Mouse (Mus musculus): Measurements from ENCODE around the gene Rps16. TPM values are rescaled to one million over a fixed set of nuclear protein-coding genes. Genes with fewer than 3 reads are reported as not detected.

The Rps16 gene
- polyA plus RNA-seq, 1 experiment: 997 TPM

GRCm38 (mm10) chr7:28321974-28322720 lies 28.3 kb upstream of the Rps16 start:
- Histone ChIP-seq H3K4me3 (ENCODE audit: insufficient read depth, low read length) (no peak overlapping the region), H3K27ac (ENCODE audit: insufficient read depth, low read length) (no peak overlapping the region), H3K4me1 (ENCODE audit: control insufficient read depth, insufficient read depth, low read length) (no peaks in the 10 kb centered on the region)
- TF ChIP-seq POLR2A (IDR thresholded peaks at IDR 0.05; ENCODE audit: low read depth, low read length) (no peak), CTCF (IDR thresholded peaks at IDR 0.05; ENCODE audit: borderline replicate concordance, insufficient read depth, low read length) (no peak)

- Histone ChIP-seq H3K27ac (ENCODE audit: insufficient read depth, low read length) (no peak overlapping the region), H3K4me3 (ENCODE audit: insufficient read depth, low read length) (no peak overlapping the region), H3K4me1 (ENCODE audit: control insufficient read depth, insufficient read depth, low read length) (no peaks in the 10 kb centered on the region)
- TF ChIP-seq CTCF (IDR thresholded peaks at IDR 0.05; ENCODE audit: borderline replicate concordance, insufficient read depth, low read length): no peak
- no peak for TF ChIP-seq POLR2A (IDR thresholded peaks at IDR 0.05; ENCODE audit: low read depth, low read length)
Measured at GRCm38 (mm10) chr7:28325293-28325692, 25.2 kb upstream of the Rps16 start.

- Histone ChIP-seq H3K27ac (ENCODE audit: insufficient read depth, low read length) (no peak overlapping the region), H3K4me1 (ENCODE audit: control insufficient read depth, insufficient read depth, low read length) (no peaks in the 10 kb centered on the region), H3K4me3 (ENCODE audit: insufficient read depth, low read length) (no peak overlapping the region)
- TF ChIP-seq POLR2A (IDR thresholded peaks at IDR 0.05; ENCODE audit: low read depth, low read length) (no peak), CTCF (IDR thresholded peaks at IDR 0.05; ENCODE audit: borderline replicate concordance, insufficient read depth, low read length) (no peak)
Measured at GRCm38 (mm10) chr7:28326457-28326856, 24.0 kb upstream of the Rps16 start.

- Histone ChIP-seq H3K4me3 (ENCODE audit: insufficient read depth, low read length) (no peak overlapping the region), H3K4me1 (ENCODE audit: control insufficient read depth, insufficient read depth, low read length) (no peaks in the 10 kb centered on the region; the same call in 1 of the 2 replicates), H3K27ac (ENCODE audit: insufficient read depth, low read length) (no peak overlapping the region)
- TF ChIP-seq POLR2A (IDR thresholded peaks at IDR 0.05; ENCODE audit: low read depth, low read length) (no peak), CTCF (IDR thresholded peaks at IDR 0.05; ENCODE audit: borderline replicate concordance, insufficient read depth, low read length) (no peak)
Measured at GRCm38 (mm10) chr7:28328260-28328659, 22.2 kb upstream of the Rps16 start.

GRCm38 (mm10) chr7:28334534-28334933 lies 15.9 kb upstream of the Rps16 start:
- Histone ChIP-seq H3K4me3 (ENCODE audit: insufficient read depth, low read length) (no peak overlapping the region), H3K27ac (ENCODE audit: insufficient read depth, low read length) (peak overlapping the region; percentile 72), H3K4me1 (ENCODE audit: control insufficient read depth, insufficient read depth, low read length) (peaks cover 7% of the 10 kb centered on the region)
- TF ChIP-seq POLR2A (IDR thresholded peaks at IDR 0.05; ENCODE audit: low read depth, low read length): no peak
- TF ChIP-seq CTCF (IDR thresholded peaks at IDR 0.05; ENCODE audit: borderline replicate concordance, insufficient read depth, low read length): no peak

GRCm38 (mm10) chr7:28335471-28335870 lies 15.0 kb upstream of the Rps16 start:
- TF ChIP-seq POLR2A (IDR thresholded peaks at IDR 0.05; ENCODE audit: low read depth, low read length) (no peak), CTCF (IDR thresholded peaks at IDR 0.05; ENCODE audit: borderline replicate concordance, insufficient read depth, low read length) (no peak)
- Histone ChIP-seq H3K4me1 (ENCODE audit: control insufficient read depth, insufficient read depth, low read length) (peaks cover 7% of the 10 kb centered on the region), H3K4me3 (ENCODE audit: insufficient read depth, low read length) (no peak overlapping the region), H3K27ac (ENCODE audit: insufficient read depth, low read length) (no peak overlapping the region; the same call in 1 of the 2 replicates)

GRCm38 (mm10) chr7:28338108-28338998 lies 12.1 kb upstream of the Rps16 start, which contains the start of gene Supt5:
Gene Supt5, minus strand, starts transcription at chr7:28338746.
- Histone ChIP-seq H3K27ac (ENCODE audit: insufficient read depth, low read length) (peak within 1 kb of the TSS; percentile 83), H3K4me3 (ENCODE audit: insufficient read depth, low read length) (peak within 1 kb of the TSS; percentile 93), H3K4me1 (ENCODE audit: control insufficient read depth, insufficient read depth, low read length) (peaks cover 7% of the 10 kb centered on the region)
- no peak for TF ChIP-seq CTCF (IDR thresholded peaks at IDR 0.05; ENCODE audit: borderline replicate concordance, insufficient read depth, low read length)
- peak; percentile 94 for TF ChIP-seq POLR2A (IDR thresholded peaks at IDR 0.05; ENCODE audit: low read depth, low read length)

GRCm38 (mm10) chr7:28339213-28339917 lies 11.1 kb upstream of the Rps16 start:
- Histone ChIP-seq H3K4me1 (ENCODE audit: control insufficient read depth, insufficient read depth, low read length) (peaks cover 7% of the 10 kb centered on the region; the same call in 1 of the 2 replicates), H3K27ac (ENCODE audit: insufficient read depth, low read length) (peak overlapping the region; percentile 83), H3K4me3 (ENCODE audit: insufficient read depth, low read length) (peak overlapping the region; percentile 44)
- no peak for TF ChIP-seq CTCF (IDR thresholded peaks at IDR 0.05; ENCODE audit: borderline replicate concordance, insufficient read depth, low read length)
- no peak for TF ChIP-seq POLR2A (IDR thresholded peaks at IDR 0.05; ENCODE audit: low read depth, low read length)

- H3K4me1 ChIP-seq (ENCODE audit: control insufficient read depth, insufficient read depth, low read length): no peaks in the 10 kb centered on the region
- H3K4me3 ChIP-seq (ENCODE audit: insufficient read depth, low read length): no peak overlapping the region
- no peak overlapping the region for H3K27ac ChIP-seq (ENCODE audit: insufficient read depth, low read length)
- TF ChIP-seq POLR2A (IDR thresholded peaks at IDR 0.05; ENCODE audit: low read depth, low read length): no peak
- TF ChIP-seq CTCF (IDR thresholded peaks at IDR 0.05; ENCODE audit: borderline replicate concordance, insufficient read depth, low read length): no peak
Measured at GRCm38 (mm10) chr7:28341381-28341780, 9.1 kb upstream of the Rps16 start.
